Mouse (Mus musculus) lung, embryonic 14.5 days (tissue): ENCODE measurements around the gene Ccnj. TPM values are rescaled to one million over a fixed set of nuclear protein-coding genes. Genes with fewer than 3 reads are reported as not detected.

Experiments
- ATAC-seq: fragments of 200-750 bp; cut with Nextera tagmentation; 2 replicates; pipeline ENCODE4 v1.8.0; 2017; ENCODE audit warnings: mild to moderate bottlenecking, moderate TSS enrichment, moderate library complexity; ENCODE audit not compliant: insufficient read depth
- DNase-seq: peaks from one replicate; pipeline ENCODE4 v3.0.0-alpha.2; 2015
- H3K27ac ChIP-seq: fragments of 300-500 bp; sonication (generic); 2 replicates; pipeline ENCODE4 v1.5.1; 2014; ENCODE audit warnings: low read depth, mild to moderate bottlenecking, moderate library complexity
- H3K27me3 ChIP-seq: fragments of 300-500 bp; sonication (generic); 2 replicates; pipeline ENCODE4 v1.6.1; 2014; ENCODE audit warnings: low read length, control low read depth; ENCODE audit not compliant: insufficient read depth
- H3K36me3 ChIP-seq: fragments of 300-500 bp; sonication (generic); 2 replicates; pipeline ENCODE4 v1.6.1; 2014; ENCODE audit warnings: control low read depth; ENCODE audit not compliant: insufficient read depth
- H3K4me1 ChIP-seq: fragments of 300-500 bp; sonication (generic); 2 replicates; pipeline ENCODE4 v1.6.1; 2014; ENCODE audit warnings: antibody characterized with exemption, control low read depth; ENCODE audit not compliant: insufficient read depth
- H3K4me2 ChIP-seq: fragments of 300-500 bp; sonication (generic); 2 replicates; pipeline ENCODE4 v1.6.1; 2014; ENCODE audit warnings: mild to moderate bottlenecking
- H3K4me3 ChIP-seq: fragments of 300-500 bp; sonication (generic); 2 replicates; pipeline ENCODE4 v1.5.1; 2014; ENCODE audit warnings: low read depth, low read length
- H3K9ac ChIP-seq: fragments of 300-500 bp; sonication (generic); 2 replicates; pipeline ENCODE4 v1.6.1; 2014
- H3K9me3 ChIP-seq: fragments of 300-500 bp; sonication (generic); 2 replicates; pipeline ENCODE4 v1.6.1; 2016; ENCODE audit warnings: low read depth, low read length, control low read depth
- CTCF ChIP-seq: IDR thresholded peaks from 2 replicates; pipeline ENCODE4 v1.5.1; 2016; ENCODE audit warnings: antibody characterized with exemption, low read depth
- WGBS: fragments of 180-500 bp; shearing (Covaris S2); extraction: QIAGEN DNeasy Blood & Tissue Kit; methylation state at CpG from one replicate; pipeline ENCODE4 v1.1.7; 2014; 5-methylcytosine and 5-hydroxymethylcytosine counted together
- polyA plus RNA-seq: library from polyadenylated mRNA; unstranded; fragments of >200 nt; fragmentation: Nextera tagmentation; extraction: Ambion mirVana; gene quantifications from 2 replicates; pipeline ENCODE4 v1.2.1, GENCODE M21; 2014

Gene Ccnj
- polyA plus RNA-seq, 1 experiment from 2014 or later: 13.0 TPM

DNA sequence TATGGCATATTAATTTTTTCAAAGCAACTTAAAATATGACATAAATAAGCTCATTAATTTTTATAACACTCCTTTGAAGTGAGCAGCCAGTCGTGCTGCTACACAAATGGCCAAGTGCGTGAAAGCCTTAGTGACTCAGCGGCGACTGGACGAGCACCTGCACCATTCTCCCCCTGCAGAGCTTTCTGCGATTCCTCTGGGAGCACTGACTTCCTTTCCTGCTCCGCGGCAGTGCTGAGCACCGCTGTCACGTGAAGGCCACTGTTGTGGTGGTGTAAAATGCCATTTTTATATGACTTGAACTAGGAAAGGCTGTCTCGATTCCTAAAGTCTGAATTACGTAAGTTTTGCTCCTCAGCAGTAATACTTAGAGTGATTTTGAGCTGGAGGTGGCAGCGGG lies 10.5 kb downstream of the Ccnj start:
- 70% methylated on average over 13 of the region's 13 CpGs for WGBS
- 0 out of 2 replicates have a peak, but pooled peaks cover 6% of the 10 kb centered on the region for H3K4me1 ChIP-seq
- H3K36me3 ChIP-seq: peaks cover 78% of the 10 kb centered on the region
- TF ChIP-seq CTCF: no peak
- no peaks in the 10 kb centered on the region for H3K9me3 ChIP-seq
- no peak overlapping the region for H3K9ac ChIP-seq
- no peak overlapping the region for H3K4me2 ChIP-seq
- ATAC-seq (no peak), DNase-seq (peak; percentile 40)
- H3K27ac ChIP-seq: no peak overlapping the region
- no peak overlapping the region for H3K4me3 ChIP-seq
- H3K27me3 ChIP-seq: no peaks in the 10 kb centered on the region

DNA sequence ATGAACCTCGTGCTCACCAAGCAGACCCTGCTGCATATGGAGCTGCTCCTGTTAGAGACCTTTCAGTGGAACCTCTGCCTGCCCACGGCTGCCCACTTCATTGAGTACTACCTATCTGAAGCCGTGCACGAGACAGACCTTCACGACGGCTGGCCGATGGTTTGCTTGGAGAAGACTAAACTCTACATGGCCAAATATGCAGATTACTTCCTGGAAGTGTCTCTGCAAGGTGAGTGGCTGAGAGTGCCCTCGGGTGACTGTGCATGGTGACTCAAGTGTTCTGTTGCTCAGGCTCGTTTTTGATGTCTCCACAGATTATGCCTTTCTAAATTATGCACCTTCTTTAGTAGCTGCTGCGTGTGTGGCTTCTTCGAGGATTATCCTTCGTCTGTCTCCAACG lies 13.7 kb downstream of the Ccnj start:
- no peaks in the 10 kb centered on the region for H3K27me3 ChIP-seq
- no peak overlapping the region for H3K27ac ChIP-seq
- H3K9ac ChIP-seq: no peak overlapping the region
- no peak overlapping the region for H3K4me3 ChIP-seq
- ATAC-seq: no peak
- DNase-seq: no peak
- H3K9me3 ChIP-seq: no peaks in the 10 kb centered on the region
- H3K36me3 ChIP-seq: peaks cover 74% of the 10 kb centered on the region
- H3K4me1 ChIP-seq: 0 out of 2 replicates have a peak, but pooled peaks cover 6% of the 10 kb centered on the region
- TF ChIP-seq CTCF: no peak
- WGBS: 87% methylated on average over 13 of the region's 13 CpGs
- H3K4me2 ChIP-seq: no peak overlapping the region

DNA sequence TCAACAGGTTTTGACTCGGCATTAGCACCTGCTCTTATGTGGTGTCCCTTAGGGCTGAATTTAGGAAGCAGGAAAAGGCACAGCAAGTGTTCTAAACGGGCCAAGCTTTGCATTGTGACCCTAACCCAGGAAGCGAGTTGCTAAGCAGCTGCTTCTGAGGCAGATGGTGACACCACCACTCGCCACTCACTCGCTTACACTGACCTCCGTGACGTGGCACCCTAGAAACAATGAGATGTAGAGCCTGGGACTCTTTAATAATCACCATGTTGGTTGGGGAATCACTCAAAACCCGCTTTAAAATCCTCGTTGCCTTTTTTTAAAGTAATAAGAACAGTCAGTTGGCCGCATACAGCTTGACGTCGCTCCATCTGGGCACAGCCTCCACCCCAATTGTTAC lies 18.3 kb downstream of the Ccnj start:
- 80% methylated on average over 12 of the region's 12 CpGs for WGBS
- no peak overlapping the region for H3K27ac ChIP-seq
- no peak overlapping the region for H3K4me2 ChIP-seq
- peaks cover 51% of the 10 kb centered on the region for H3K36me3 ChIP-seq
- TF ChIP-seq CTCF: no peak
- H3K4me3 ChIP-seq: no peak overlapping the region
- ATAC-seq (no peak), DNase-seq (no peak)
- H3K27me3 ChIP-seq: no peaks in the 10 kb centered on the region
- H3K9me3 ChIP-seq: no peaks in the 10 kb centered on the region
- no peaks in the 10 kb centered on the region for H3K4me1 ChIP-seq
- no peak overlapping the region for H3K9ac ChIP-seq

DNA sequence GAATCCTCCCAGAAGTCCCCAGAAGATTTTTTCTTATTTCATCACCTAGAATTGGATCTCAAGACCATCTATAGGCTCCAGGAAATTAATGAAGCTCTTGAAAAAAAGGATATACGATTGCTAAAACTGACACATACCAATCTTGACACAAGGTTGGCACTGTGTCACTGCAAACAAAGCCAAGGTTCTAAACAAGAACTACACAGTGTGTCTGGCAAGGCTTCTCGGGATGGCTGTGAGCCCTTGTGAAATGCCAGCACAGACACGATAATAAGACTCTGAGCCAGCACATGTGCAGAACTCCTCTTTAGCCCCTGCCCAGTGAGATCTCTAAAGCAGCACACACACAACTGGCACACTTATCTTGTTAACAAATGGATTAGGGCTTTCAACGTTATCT lies 28.5 kb downstream of the Ccnj start:
- 35% methylated on average over 4 of the region's 4 CpGs for WGBS
- no peaks in the 10 kb centered on the region for H3K4me1 ChIP-seq
- no peaks in the 10 kb centered on the region for H3K27me3 ChIP-seq
- H3K9ac ChIP-seq: no peak overlapping the region
- no peak overlapping the region for H3K4me3 ChIP-seq
- DNase-seq: peak; percentile 35
- no peaks in the 10 kb centered on the region for H3K36me3 ChIP-seq
- no peak overlapping the region for H3K4me2 ChIP-seq
- no peak overlapping the region for H3K27ac ChIP-seq
- no peaks in the 10 kb centered on the region for H3K9me3 ChIP-seq
- no peak for TF ChIP-seq CTCF
- no peak for ATAC-seq

DNA sequence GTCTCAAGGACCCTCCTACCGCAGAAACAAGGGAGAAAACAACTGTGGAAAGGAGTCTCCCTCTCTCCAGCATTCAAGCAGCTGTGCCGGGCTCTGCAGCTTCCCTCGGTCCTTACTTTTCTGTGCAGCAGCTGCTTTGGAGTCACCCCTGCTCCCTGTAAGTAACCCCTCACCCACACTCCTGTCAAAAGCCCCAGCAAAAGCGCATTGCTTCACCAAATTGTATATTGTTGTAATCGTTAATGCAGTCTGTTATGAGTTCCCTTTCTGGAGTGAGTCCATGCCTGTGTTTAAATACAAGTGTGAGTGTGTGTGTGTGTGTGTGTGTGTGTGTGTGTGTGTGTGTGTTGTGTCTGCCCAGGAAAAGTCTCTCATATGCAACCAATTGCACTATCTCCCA lies 37.2 kb downstream of the Ccnj start:
- Histone ChIP-seq H3K4me1 (no peaks in the 10 kb centered on the region), H3K9me3 (no peaks in the 10 kb centered on the region), H3K4me3 (no peak overlapping the region), H3K9ac (no peak overlapping the region), H3K4me2 (peak overlapping the region; percentile 25; the same call in 1 of the 2 replicates), H3K36me3 (no peaks in the 10 kb centered on the region), H3K27me3 (no peaks in the 10 kb centered on the region), H3K27ac (no peak overlapping the region)
- ATAC-seq (peak; percentile 64; the same call in 1 of the 2 replicates), DNase-seq (peak; percentile 74)
- TF ChIP-seq CTCF: no peak
- 9% methylated on average over 5 of the region's 5 CpGs for WGBS

DNA sequence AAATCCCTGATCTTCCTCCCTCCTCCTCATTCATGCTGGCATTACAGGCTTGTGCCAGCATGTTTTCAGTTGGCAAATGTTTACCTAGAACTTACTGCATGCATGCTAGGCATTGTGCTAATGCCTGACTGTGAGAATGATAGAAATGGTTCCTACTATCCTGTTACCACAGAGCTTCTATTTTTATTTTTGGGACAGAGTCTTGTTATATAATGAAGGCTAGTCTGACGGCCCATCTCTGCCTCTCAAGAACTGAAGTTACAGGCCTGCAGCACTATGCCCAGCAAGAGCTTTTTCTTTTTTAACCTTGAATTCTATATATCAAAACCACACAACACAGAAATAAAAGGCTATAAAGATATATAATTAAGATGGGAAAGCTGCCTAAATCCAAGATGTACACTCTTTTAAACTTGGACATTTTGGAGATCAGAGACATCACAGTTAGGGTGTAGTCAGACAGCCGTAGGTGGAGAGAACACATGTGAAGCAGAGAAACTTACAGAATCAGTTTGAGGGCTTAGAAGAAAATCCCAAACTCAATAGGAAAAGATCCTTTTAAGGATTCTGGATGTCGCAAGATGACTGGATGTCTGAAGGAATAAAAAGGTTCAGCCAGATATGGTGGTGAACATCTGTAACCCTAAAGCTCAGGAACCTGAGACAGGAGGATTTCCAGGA lies 38.5 kb downstream of the Ccnj start:
- H3K36me3 ChIP-seq: no peaks in the 10 kb centered on the region
- H3K4me1 ChIP-seq: no peaks in the 10 kb centered on the region
- TF ChIP-seq CTCF: no peak
- no peak overlapping the region for H3K27ac ChIP-seq
- WGBS: 87% methylated on average over 3 of the region's 3 CpGs
- H3K27me3 ChIP-seq: 0 out of 2 replicates have a peak, but pooled peaks cover under 1% of the 10 kb centered on the region
- H3K9me3 ChIP-seq: peaks cover 6% of the 10 kb centered on the region; the same call in 1 of the 2 replicates
- DNase-seq (no peak), ATAC-seq (no peak)
- H3K4me2 ChIP-seq: no peak overlapping the region
- H3K9ac ChIP-seq: no peak overlapping the region
- no peak overlapping the region for H3K4me3 ChIP-seq

DNA sequence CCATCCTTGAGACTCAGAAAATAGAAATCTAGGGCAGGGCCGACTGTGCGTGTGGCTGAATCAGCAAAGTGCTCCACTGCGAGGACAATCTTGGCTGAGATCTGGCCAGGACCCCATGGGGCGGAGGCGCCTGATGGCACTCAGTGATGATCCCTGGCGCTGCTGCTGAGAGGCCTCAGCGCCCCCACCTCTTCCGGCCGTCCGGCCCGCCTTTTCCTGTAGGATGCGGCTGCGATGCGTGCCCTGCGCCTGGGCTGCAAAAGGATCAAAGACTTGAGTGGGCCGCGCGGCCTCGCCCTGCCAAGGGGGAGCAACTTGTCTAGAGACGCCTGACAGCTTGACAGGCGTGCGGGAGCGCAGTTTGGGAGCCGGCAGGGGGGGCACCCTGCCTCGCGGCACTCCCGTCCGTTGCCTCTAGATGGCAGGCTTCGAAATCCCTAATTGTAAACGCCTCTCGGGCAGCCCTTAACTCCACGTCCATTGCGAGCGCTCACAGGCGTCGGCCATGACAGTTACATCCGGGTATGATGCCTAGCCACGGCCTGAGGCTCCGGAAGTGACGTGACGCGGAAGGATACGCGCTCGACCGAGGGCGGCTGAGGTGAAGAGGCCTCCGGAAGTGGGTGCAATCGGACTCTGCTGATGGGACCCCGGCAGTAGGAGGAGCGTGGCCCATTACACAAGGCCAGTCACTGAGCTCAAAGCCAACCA lies 42.0 kb downstream of the Ccnj start:
- Histone ChIP-seq H3K27me3 (peaks cover 20% of the 10 kb centered on the region; the same call in 1 of the 2 replicates), H3K36me3 (no peaks in the 10 kb centered on the region), H3K9ac (peak overlapping the region; percentile 54), H3K4me3 (peak overlapping the region; percentile 49), H3K4me2 (peak overlapping the region; percentile 75), H3K9me3 (peaks cover 6% of the 10 kb centered on the region; the same call in 1 of the 2 replicates), H3K4me1 (no peaks in the 10 kb centered on the region), H3K27ac (peak overlapping the region; percentile 90)
- ATAC-seq: peak; percentile 97
- WGBS: 2% methylated on average over 51 of the region's 51 CpGs
- TF ChIP-seq CTCF: peak; percentile 71
- DNase-seq: peak; percentile 98
